Mouse (Mus musculus) embryonic facial prominence, embryonic 11.5 days (tissue): ENCODE data around the gene Ipo11. TPM values are rescaled to one million over a fixed set of nuclear protein-coding genes. Genes with fewer than 3 reads are reported as not detected.

Experiments
- ATAC-seq: fragments of 200-750 bp; cut with Nextera tagmentation; replicated peaks from 2 replicates; pipeline ENCODE4 v1.8.0; 2017; ENCODE audit warnings: low read depth; ENCODE audit not compliant: insufficient number of reproducible peaks, low FRiP score, low TSS enrichment
- DNase-seq: peaks from one replicate; pipeline ENCODE4 v3.0.0-alpha.2; 2015; ENCODE audit warnings: low spot score
- H3K27ac ChIP-seq: fragments of 300-500 bp; sonication (generic); replicated peaks from 2 replicates; pipeline ENCODE4 v1.5.1; 2014; ENCODE audit warnings: mild to moderate bottlenecking, low read depth, low read length, control low read depth
- H3K27me3 ChIP-seq: fragments of 300-500 bp; sonication (generic); 2 replicates; pipeline ENCODE4 v1.6.1; 2014; ENCODE audit warnings: mild to moderate bottlenecking, low read length, moderate library complexity, mixed read lengths; ENCODE audit not compliant: control insufficient read depth, insufficient read depth
- H3K36me3 ChIP-seq: fragments of 300-500 bp; sonication (generic); replicated peaks from 2 replicates; pipeline ENCODE4 v1.6.1; 2014; ENCODE audit warnings: low read depth, mild to moderate bottlenecking, low read length, moderate library complexity, mixed read lengths; ENCODE audit not compliant: control insufficient read depth, insufficient read depth
- H3K4me1 ChIP-seq: fragments of 300-500 bp; sonication (generic); 2 replicates; pipeline ENCODE4 v1.6.1; 2014; ENCODE audit warnings: low read length, mixed read lengths; ENCODE audit not compliant: control insufficient read depth, insufficient read depth
- H3K4me2 ChIP-seq: fragments of 300-500 bp; sonication (generic); 2 replicates; pipeline ENCODE4 v1.6.1; 2014; ENCODE audit warnings: low read depth, mild to moderate bottlenecking, control low read depth, low read length, moderate library complexity
- H3K4me3 ChIP-seq: fragments of 300-500 bp; sonication (generic); 2 replicates; pipeline ENCODE4 v1.5.1; 2014; ENCODE audit warnings: low read depth, low read length, control low read depth
- H3K9ac ChIP-seq: fragments of 300-500 bp; sonication (generic); replicated peaks from 2 replicates; pipeline ENCODE4 v1.6.1; 2014; ENCODE audit warnings: mild to moderate bottlenecking, control low read depth, low read length
- H3K9me3 ChIP-seq: fragments of 300-500 bp; sonication (generic); replicated peaks from 2 replicates; pipeline ENCODE4 v1.6.1; 2016; ENCODE audit warnings: mild to moderate bottlenecking, low read length, inconsistent platforms, mixed read lengths; ENCODE audit not compliant: control insufficient read depth
- WGBS: fragments of 180-500 bp; shearing (Covaris S2); extraction: QIAGEN DNeasy Blood & Tissue Kit; methylation state at CpG from one replicate; pipeline ENCODE4 v1.1.7; 2014; 5-methylcytosine and 5-hydroxymethylcytosine counted together
- polyA plus RNA-seq: library from polyadenylated mRNA; unstranded; fragments of >200 nt; fragmentation: Nextera tagmentation; extraction: Ambion mirVana; gene quantifications from 2 replicates; pipeline ENCODE4 v1.2.1, GENCODE M21; 2014

Ipo11 gene
- polyA plus RNA-seq, 1 experiment from 2014 or later: 77.3 TPM

GRCm38 (mm10) chr13:106946594-106947540 is 10.1 kb upstream of the Ipo11 start, which contains the start of gene Dimt1:
Gene Dimt1 (plus strand): TSS chr13:106947127.
- Histone ChIP-seq H3K36me3 (peaks cover 3% of the 10 kb centered on the region; the same call in 1 of the 2 replicates), H3K27me3 (no peaks in the 10 kb centered on the region), H3K9me3 (no peaks in the 10 kb centered on the region), H3K9ac (peak within 1 kb of the TSS; percentile 89), H3K4me2 (peak within 1 kb of the TSS; percentile 62), H3K4me3 (peak within 1 kb of the TSS; percentile 71), H3K27ac (peak within 1 kb of the TSS; percentile 75; the same call in 1 of the 2 replicates), H3K4me1 (no peaks in the 10 kb centered on the region)
- ATAC-seq (peak; percentile 99), DNase-seq (peak; percentile 95)
- under 1% methylated on average over 68 of the region's 68 CpGs for WGBS

GRCm38 (mm10) chr13:106945518-106945917 is 8.8 kb upstream of the Ipo11 start:
- H3K4me1 ChIP-seq: no peaks in the 10 kb centered on the region
- H3K9ac ChIP-seq: no peak overlapping the region
- no peaks in the 10 kb centered on the region for H3K9me3 ChIP-seq
- no peak for DNase-seq
- H3K4me2 ChIP-seq: no peak overlapping the region
- peaks cover 3% of the 10 kb centered on the region; the same call in 1 of the 2 replicates for H3K36me3 ChIP-seq
- ATAC-seq: no peak
- no peaks in the 10 kb centered on the region for H3K27me3 ChIP-seq
- H3K27ac ChIP-seq: no peak overlapping the region
- no peak overlapping the region for H3K4me3 ChIP-seq
- 81% methylated on average over 9 of the region's 9 CpGs for WGBS

- no peak overlapping the region for H3K4me2 ChIP-seq
- H3K4me3 ChIP-seq: no peak overlapping the region
- H3K27me3 ChIP-seq: no peaks in the 10 kb centered on the region
- no peaks in the 10 kb centered on the region for H3K9me3 ChIP-seq
- H3K9ac ChIP-seq: no peak overlapping the region
- no peaks in the 10 kb centered on the region for H3K4me1 ChIP-seq
- WGBS: 84% methylated on average over 1 of the region's 1 CpGs
- H3K36me3 ChIP-seq: no peaks in the 10 kb centered on the region
- H3K27ac ChIP-seq: no peak overlapping the region
- DNase-seq (no peak), ATAC-seq (no peak)
Measured at GRCm38 (mm10) chr13:106942721-106943120, 6.0 kb upstream of the Ipo11 start.

- WGBS: 18% methylated on average over 7 of the region's 7 CpGs
- Histone ChIP-seq H3K27ac (no peak overlapping the region), H3K4me3 (peak overlapping the region; percentile 21; the same call in 1 of the 2 replicates), H3K4me1 (no peaks in the 10 kb centered on the region), H3K9ac (no peak overlapping the region), H3K9me3 (no peaks in the 10 kb centered on the region), H3K27me3 (no peaks in the 10 kb centered on the region), H3K4me2 (no peak overlapping the region), H3K36me3 (no peaks in the 10 kb centered on the region)
- DNase-seq (peak; percentile 77), ATAC-seq (no peak)
Measured at GRCm38 (mm10) chr13:106941211-106941976, 4.6 kb upstream of the Ipo11 start.

GRCm38 (mm10) chr13:106937138-106937472 is 347 bp upstream of the Ipo11 start:
- ATAC-seq (peak; percentile 7; the same call in 1 of the 2 replicates), DNase-seq (no peak)
- H3K4me1 ChIP-seq: no peaks in the 10 kb centered on the region
- H3K9me3 ChIP-seq: no peaks in the 10 kb centered on the region
- WGBS: 26% methylated on average over 7 of the region's 7 CpGs
- H3K4me3 ChIP-seq: peak overlapping the region; percentile 97
- H3K36me3 ChIP-seq: no peaks in the 10 kb centered on the region
- H3K27ac ChIP-seq: no peak overlapping the region
- peak overlapping the region; percentile 29 for H3K4me2 ChIP-seq
- peak overlapping the region; percentile 91; the same call in 1 of the 2 replicates for H3K9ac ChIP-seq
- H3K27me3 ChIP-seq: no peaks in the 10 kb centered on the region

GRCm38 (mm10) chr13:106935871-106936255 is 895 bp downstream of the Ipo11 start:
- Histone ChIP-seq H3K27me3 (no peaks in the 10 kb centered on the region), H3K36me3 (no peaks in the 10 kb centered on the region), H3K4me1 (no peaks in the 10 kb centered on the region), H3K9ac (peak overlapping the region; percentile 91), H3K9me3 (no peaks in the 10 kb centered on the region), H3K27ac (no peak overlapping the region), H3K4me3 (peak overlapping the region; percentile 97), H3K4me2 (peak overlapping the region; percentile 14)
- no peak for ATAC-seq
- no peak for DNase-seq
- WGBS: 6% methylated on average over 9 of the region's 9 CpGs

GRCm38 (mm10) chr13:106929201-106929600 is 7.6 kb downstream of the Ipo11 start:
- no peak for DNase-seq
- Histone ChIP-seq H3K9me3 (no peaks in the 10 kb centered on the region), H3K27ac (no peak overlapping the region), H3K4me1 (no peaks in the 10 kb centered on the region), H3K36me3 (no peaks in the 10 kb centered on the region; the same call in 1 of the 2 replicates), H3K4me3 (no peak overlapping the region), H3K9ac (no peak overlapping the region), H3K4me2 (no peak overlapping the region), H3K27me3 (no peaks in the 10 kb centered on the region)
- 95% methylated on average over 2 of the region's 2 CpGs for WGBS
- ATAC-seq: no peak
